Mouse (Mus musculus) cortical plate, adult 2 months (tissue): Measurements from ENCODE around the gene Aff1.

Experiments
- CTCF ChIP-seq: fragments of 200-500 bp; IDR thresholded peaks from 2 replicates; pipeline ENCODE4 v1.5.1; 2011; ENCODE audit warnings: mild to moderate bottlenecking, control low read depth, low read length; ENCODE audit not compliant: insufficient read depth; ENCODE audit errors: extremely low read depth
- POLR2A ChIP-seq: fragments of 200-500 bp; IDR thresholded peaks from 2 replicates; pipeline ENCODE4 v1.6.1; 2011; ENCODE audit warnings: mild to moderate bottlenecking, low read length, control low read depth; ENCODE audit not compliant: insufficient read depth; ENCODE audit errors: extremely low read depth

GRCm38 (mm10) chr5:103714943-103715342 lies 22.8 kb downstream of the Aff1 start:
- TF ChIP-seq POLR2A (no peak), CTCF (no peak)
